Comparison of ENCODE assay signal across 15 mouse cellular contexts in genomic region chr8:20652976-20653375, GRCm38 (mm10). TPM values are rescaled to one million over a fixed set of nuclear protein-coding genes. Genes with fewer than 3 reads are reported as not detected.
DNase-seq lines count a peak whose midpoint lies in the region.
"Not testable (repeated sequence)": the region's sequence is repeated elsewhere in the genome, so short reads cannot be mapped to it uniquely, and the experiment has no call there.
"Had no signal": no experiment of that assay in that cellular context is flagged by ENCODE, and none has a peak within 500 bp of the region (broad histone marks: within the 10 kb centered on the region; RNA-seq: fewer than 3 reads in every experiment).

No protein-coding gene starts in this region.

- intact Hi-C loops in gastrocnemius, postnatal 36 days (cut with DNase I); left cerebral cortex, postnatal 10 days (cut with DNase I): not testable (repeated sequence)

- peak; percentile 6 to 39 for DNase-seq in adrenal gland, adult 18-20 months (ENCODE audit: low spot score in 2 of 2)
- DNase-seq in cerebellum, postnatal 25 days: peak; percentile 8 to 21
- peak; percentile 10 to 20 for DNase-seq in gastrocnemius, postnatal 36 days
- DNase-seq in kidney, adult 11 months: peak; percentile 1
- DNase-seq in left cerebral cortex, postnatal 10 days (ENCODE audit: extremely low spot score in 1 of 2, low spot score in 2 of 2): peak; percentile 0 to 40
- DNase-seq in ovary, postnatal 36 days (ENCODE audit: low spot score): peak; percentile 16
- DNase-seq in spleen, postnatal 4 days (ENCODE audit: low spot score in 2 of 2): peak; percentile 39 to 80
- peak; percentile 34 for DNase-seq in urinary bladder, adult 2 months (ENCODE audit: low spot score)

RNA-seq across cellular contexts. Expression of gene Gm21119, which starts 38.3 kb away (rescaled TPM):
- under 1 TPM; 0.29 to 0.43 TPM for total RNA-seq in adrenal gland, adult 18-20 months (2021)
- under 1 TPM; 0.10 to 0.32 TPM for total RNA-seq in gastrocnemius, postnatal 36 days (2021)
- 1 to 10 TPM in 1 of 2 experiments, under 1 TPM in 1; 0.79 to 1.1 TPM for total RNA-seq in left cerebral cortex, postnatal 10 days (2021)
- 0.18 and 0.19 TPM in 2 replicates for polyA plus RNA-seq in urinary bladder, adult 2 months (2012; rRNA removed)
- polyA plus RNA-seq: forebrain, embryonic 14.5 days; gonadal fat pad, adult 2 months; limb, embryonic 10.5 days; liver, embryonic 13.5 days; midbrain, embryonic 12.5 days; myocyte; small intestine, adult 2 months had no signal

Comparison
In these comparisons a context has a peak if more than half of its experiments do, and no peak if none do; other contexts are left out.
1. Peak in every context shown above with its lines: DNase-seq.
2. DNase-seq: peak in every context shown above with its lines; median percentile 60 in spleen, postnatal 4 days; 34 in urinary bladder, adult 2 months; 22 in adrenal gland, adult 18-20 months; 20 in left cerebral cortex, postnatal 10 days; 16 in ovary, postnatal 36 days; 15 in gastrocnemius, postnatal 36 days; 14 in cerebellum, postnatal 25 days; 1 in kidney, adult 11 months.